Mouse (Mus musculus) forebrain, postnatal 0 days (tissue): ENCODE data around the gene Atg16l2. TPM values are rescaled to one million over a fixed set of nuclear protein-coding genes. Genes with fewer than 3 reads are reported as not detected.

ENCODE experiments used
- ATAC-seq: fragments of 200-750 bp; cut with Nextera tagmentation; 2 replicates; pipeline ENCODE4 v1.8.0; 2017; ENCODE audit warnings: mild to moderate bottlenecking, moderate library complexity
- DNase-seq: peaks from one replicate; pipeline ENCODE4 v3.0.0-alpha.2; 2015
- H3K27ac ChIP-seq: fragments of 300-500 bp; sonication (generic); 2 replicates; pipeline ENCODE4 v1.5.1; 2014; ENCODE audit warnings: low read depth, mild to moderate bottlenecking, antibody characterized with exemption, low read length, moderate library complexity, mixed read lengths
- H3K27me3 ChIP-seq: fragments of 300-500 bp; sonication (generic); 2 replicates; pipeline ENCODE4 v1.6.1; 2014; ENCODE audit warnings: mild to moderate bottlenecking, low read length, mixed read lengths; ENCODE audit not compliant: insufficient read depth
- H3K36me3 ChIP-seq: fragments of 300-500 bp; sonication (generic); 2 replicates; pipeline ENCODE4 v1.6.1; 2014; ENCODE audit warnings: mild to moderate bottlenecking, moderate library complexity; ENCODE audit not compliant: insufficient read depth
- H3K4me1 ChIP-seq: fragments of 300-500 bp; sonication (generic); 2 replicates; pipeline ENCODE4 v1.6.1; 2014; ENCODE audit warnings: antibody characterized with exemption; ENCODE audit not compliant: insufficient read depth
- H3K4me2 ChIP-seq: fragments of 300-500 bp; sonication (generic); 2 replicates; pipeline ENCODE4 v1.6.1; 2014; ENCODE audit warnings: low read depth, mild to moderate bottlenecking, moderate library complexity
- H3K4me3 ChIP-seq: fragments of 300-500 bp; sonication (generic); 2 replicates; pipeline ENCODE4 v1.5.1; 2014; ENCODE audit warnings: low read depth, low read length, mixed read lengths
- H3K9ac ChIP-seq: fragments of 300-500 bp; sonication (generic); 2 replicates; pipeline ENCODE4 v1.6.1; 2014; ENCODE audit warnings: mild to moderate bottlenecking
- H3K9me3 ChIP-seq: fragments of 300-500 bp; sonication (generic); 2 replicates; pipeline ENCODE4 v1.6.1; 2016; ENCODE audit warnings: low read length
- CTCF ChIP-seq: sonication (generic); IDR thresholded peaks from 2 replicates; pipeline ENCODE4 v1.5.1; 2016; ENCODE audit warnings: antibody characterized with exemption, control low read depth, low read depth
- WGBS: fragments of 180-500 bp; shearing (Covaris S2); extraction: QIAGEN DNeasy Blood & Tissue Kit; methylation state at CpG from one replicate; pipeline ENCODE4 v1.1.7; 2014; 5-methylcytosine and 5-hydroxymethylcytosine counted together
- polyA plus RNA-seq: library from polyadenylated mRNA; unstranded; fragments of >200 nt; fragmentation: Nextera tagmentation; extraction: Ambion mirVana; gene quantifications from 2 replicates; pipeline ENCODE4 v1.2.1, GENCODE M21; 2015
- total RNA-seq: library from RNA; depleted of rRNA; stranded (reverse); fragments of >200 nt; gene quantifications from 2 replicates; pipeline ENCODE4 v1.2.3, GENCODE M21; 2014

Atg16l2 gene
- total and polyA plus RNA-seq, 2 experiments from 2014 or later: 21.6 to 51.9 TPM

GRCm38 (mm10) chr7:101293138-101293537 is 8.9 kb downstream of the Atg16l2 start:
- no peak overlapping the region for H3K27ac ChIP-seq
- no peak for TF ChIP-seq CTCF
- H3K9me3 ChIP-seq: no peaks in the 10 kb centered on the region
- no peak for ATAC-seq
- 70% methylated on average over 4 of the region's 4 CpGs for WGBS
- no peak overlapping the region for H3K4me2 ChIP-seq
- peaks cover 13% of the 10 kb centered on the region for H3K36me3 ChIP-seq
- no peaks in the 10 kb centered on the region for H3K27me3 ChIP-seq
- no peak for DNase-seq
- H3K4me1 ChIP-seq: peaks cover 9% of the 10 kb centered on the region; the same call in 1 of the 2 replicates
- H3K4me3 ChIP-seq: no peak overlapping the region
- no peak overlapping the region for H3K9ac ChIP-seq

- no peaks in the 10 kb centered on the region for H3K27me3 ChIP-seq
- H3K4me3 ChIP-seq: no peak overlapping the region
- H3K27ac ChIP-seq: no peak overlapping the region
- H3K4me1 ChIP-seq: peaks cover 9% of the 10 kb centered on the region; the same call in 1 of the 2 replicates
- H3K9me3 ChIP-seq: no peaks in the 10 kb centered on the region
- no peak overlapping the region for H3K4me2 ChIP-seq
- ATAC-seq: no peak
- TF ChIP-seq CTCF: no peak
- H3K36me3 ChIP-seq: peaks cover 18% of the 10 kb centered on the region
- 94% methylated on average over 1 of the region's 1 CpGs for WGBS
- H3K9ac ChIP-seq: no peak overlapping the region
- DNase-seq: no peak
These were observed 9.4 kb downstream of the Atg16l2 start for GRCm38 (mm10) chr7:101292696-101293095.

- Histone ChIP-seq H3K36me3 (peaks cover 23% of the 10 kb centered on the region), H3K4me3 (no peak overlapping the region), H3K27ac (no peak overlapping the region), H3K9ac (no peak overlapping the region), H3K4me1 (peaks cover 8% of the 10 kb centered on the region; the same call in 1 of the 2 replicates), H3K4me2 (no peak overlapping the region), H3K27me3 (no peaks in the 10 kb centered on the region), H3K9me3 (no peaks in the 10 kb centered on the region)
- no peak for TF ChIP-seq CTCF
- DNase-seq: no peak
- no peak for ATAC-seq
- WGBS: 80% methylated on average over 4 of the region's 4 CpGs
These were observed 10.0 kb downstream of the Atg16l2 start for GRCm38 (mm10) chr7:101292086-101292485.

- no peak overlapping the region for H3K4me3 ChIP-seq
- no peak for TF ChIP-seq CTCF
- 0 out of 2 replicates have a peak, but pooled peaks cover 5% of the 10 kb centered on the region for H3K4me1 ChIP-seq
- no peak overlapping the region for H3K4me2 ChIP-seq
- H3K27ac ChIP-seq: no peak overlapping the region
- no peaks in the 10 kb centered on the region for H3K9me3 ChIP-seq
- DNase-seq: no peak
- no peak overlapping the region for H3K9ac ChIP-seq
- H3K27me3 ChIP-seq: no peaks in the 10 kb centered on the region
- ATAC-seq: no peak
- H3K36me3 ChIP-seq: peaks cover 23% of the 10 kb centered on the region
- WGBS: 95% methylated on average over 8 of the region's 8 CpGs
These were observed 10.4 kb downstream of the Atg16l2 start for GRCm38 (mm10) chr7:101291641-101292040.

GRCm38 (mm10) chr7:101291211-101291610 is 10.8 kb downstream of the Atg16l2 start:
- TF ChIP-seq CTCF: no peak
- Histone ChIP-seq H3K9ac (no peak overlapping the region), H3K9me3 (no peaks in the 10 kb centered on the region), H3K27me3 (no peaks in the 10 kb centered on the region), H3K4me3 (no peak overlapping the region), H3K4me2 (no peak overlapping the region), H3K27ac (no peak overlapping the region), H3K4me1 (0 out of 2 replicates have a peak, but pooled peaks cover 2% of the 10 kb centered on the region), H3K36me3 (peaks cover 23% of the 10 kb centered on the region)
- WGBS: 76% methylated on average over 5 of the region's 5 CpGs
- DNase-seq: no peak
- no peak for ATAC-seq

- H3K9me3 ChIP-seq: no peaks in the 10 kb centered on the region
- no peaks in the 10 kb centered on the region for H3K4me1 ChIP-seq
- H3K36me3 ChIP-seq: peaks cover 23% of the 10 kb centered on the region
- no peak for TF ChIP-seq CTCF
- no peak overlapping the region for H3K9ac ChIP-seq
- H3K4me2 ChIP-seq: no peak overlapping the region
- no peak overlapping the region for H3K27ac ChIP-seq
- WGBS: 94% methylated on average over 10 of the region's 10 CpGs
- no peaks in the 10 kb centered on the region for H3K27me3 ChIP-seq
- DNase-seq (no peak), ATAC-seq (no peak)
- no peak overlapping the region for H3K4me3 ChIP-seq
These were observed 11.7 kb downstream of the Atg16l2 start for GRCm38 (mm10) chr7:101290401-101290800.

GRCm38 (mm10) chr7:101288436-101288835 is 13.6 kb downstream of the Atg16l2 start:
- peak; percentile 75 for TF ChIP-seq CTCF
- no peaks in the 10 kb centered on the region for H3K27me3 ChIP-seq
- no peak overlapping the region for H3K4me2 ChIP-seq
- no peak overlapping the region for H3K4me3 ChIP-seq
- no peaks in the 10 kb centered on the region for H3K9me3 ChIP-seq
- peak; percentile 47; the same call in 1 of the 2 replicates for ATAC-seq
- peaks cover 35% of the 10 kb centered on the region for H3K36me3 ChIP-seq
- H3K27ac ChIP-seq: no peak overlapping the region
- H3K4me1 ChIP-seq: no peaks in the 10 kb centered on the region
- DNase-seq: peak; percentile 59
- H3K9ac ChIP-seq: no peak overlapping the region
- WGBS: 23% methylated on average over 4 of the region's 4 CpGs
